Mouse (Mus musculus) kidney, postnatal 10 days (tissue): ENCODE data around the gene Eif4a1.
A peak's percentile ranks its signal among the peaks of the same experiment; 100 is the strongest.
"Not testable (repeated sequence)": the region's sequence is repeated elsewhere in the genome, so short reads cannot be mapped to it uniquely, and the experiment has no call there.

Experiments
- DNase-seq: peaks from one replicate; pipeline ENCODE4 v3.0.0; 2021; ENCODE audit warnings: mixed read lengths

Gene Eif4a1

DNA sequence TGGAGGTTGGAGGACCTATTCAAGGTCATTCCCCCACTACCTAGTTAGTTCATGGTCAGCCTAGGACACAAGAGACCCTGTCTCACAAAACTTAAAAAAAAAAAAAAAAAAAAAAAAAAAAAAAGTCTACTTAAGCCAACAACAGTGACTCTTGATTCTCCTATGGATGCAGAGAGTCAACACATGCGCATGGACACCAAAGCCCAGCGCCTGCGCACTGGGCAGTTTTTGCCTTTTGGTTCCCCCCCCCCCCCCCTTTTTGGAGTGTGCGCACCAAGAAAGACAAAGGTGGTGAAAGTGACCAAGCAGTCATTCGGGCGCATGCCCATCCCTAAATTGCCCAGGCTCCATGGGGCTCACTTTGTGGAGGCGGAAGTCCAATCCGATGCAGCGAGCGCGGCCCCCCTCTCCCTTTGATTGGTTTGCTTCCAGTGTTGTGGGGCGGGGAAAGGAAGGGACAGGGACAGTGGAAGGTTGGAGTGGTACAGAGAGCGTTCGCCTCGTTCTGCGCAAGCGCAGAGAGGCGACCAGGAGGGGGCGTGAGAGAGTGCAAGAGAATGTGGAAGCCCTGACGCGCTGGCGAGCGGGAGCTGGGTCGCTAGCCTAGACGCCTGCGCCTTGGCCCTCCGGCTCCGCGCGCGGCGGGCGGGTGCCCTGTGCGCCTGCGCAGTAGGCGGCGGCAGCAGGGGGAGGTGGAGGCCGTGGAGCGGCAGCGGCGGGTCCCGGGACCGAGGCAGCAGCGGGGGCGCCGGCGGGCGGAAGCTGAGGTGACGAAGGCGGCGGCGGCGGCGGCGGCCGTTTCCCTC, 39.7 kb downstream of the Eif4a1 start, which contains the start of gene Fxr2:
TSS of gene Fxr2 (plus strand) at position 707 of the 806 bp plus-strand sequence.
- DNase-seq = peak; percentile 100

GRCm38 (mm10) chr11:69629802-69630201, 42.4 kb downstream of the Eif4a1 start:
- no peak for DNase-seq

GRCm38 (mm10) chr11:69628286-69628685, 43.9 kb downstream of the Eif4a1 start:
- DNase-seq = peak; percentile 88

DNA sequence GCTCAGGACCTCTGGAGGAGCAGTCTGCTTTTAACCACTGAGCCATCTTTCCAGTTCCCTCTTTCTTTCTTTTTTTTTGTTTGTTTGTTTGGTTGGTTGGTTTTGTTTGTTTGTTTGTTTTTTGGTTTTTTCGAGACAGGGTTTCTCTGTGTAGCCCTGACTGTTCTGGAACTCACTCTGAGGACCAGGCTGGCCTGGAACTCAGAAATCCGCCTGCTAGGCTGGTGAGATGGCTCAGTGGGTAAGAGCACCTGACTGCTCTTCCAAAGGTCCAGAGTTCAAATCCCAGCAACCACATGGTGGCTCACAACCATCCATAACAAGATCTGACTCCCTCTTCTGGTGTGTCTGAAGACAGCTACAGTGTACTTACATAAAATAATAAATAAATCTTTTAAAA, 47.9 kb downstream of the Eif4a1 start:
- not testable (repeated sequence) for DNase-seq

- no peak for DNase-seq
These were observed 49.2 kb downstream of the Eif4a1 start for GRCm38 (mm10) chr11:69623006-69623405.

- peak; percentile 43 for DNase-seq
These were observed 49.8 kb downstream of the Eif4a1 start for GRCm38 (mm10) chr11:69622406-69622805.

- peak; percentile 80 for DNase-seq
These were observed 50.5 kb downstream of the Eif4a1 start, which contains the start of gene Sat2 for GRCm38 (mm10) chr11:69621571-69622268. TSS of gene Sat2 (plus strand) at chr11:69622024.

DNA sequence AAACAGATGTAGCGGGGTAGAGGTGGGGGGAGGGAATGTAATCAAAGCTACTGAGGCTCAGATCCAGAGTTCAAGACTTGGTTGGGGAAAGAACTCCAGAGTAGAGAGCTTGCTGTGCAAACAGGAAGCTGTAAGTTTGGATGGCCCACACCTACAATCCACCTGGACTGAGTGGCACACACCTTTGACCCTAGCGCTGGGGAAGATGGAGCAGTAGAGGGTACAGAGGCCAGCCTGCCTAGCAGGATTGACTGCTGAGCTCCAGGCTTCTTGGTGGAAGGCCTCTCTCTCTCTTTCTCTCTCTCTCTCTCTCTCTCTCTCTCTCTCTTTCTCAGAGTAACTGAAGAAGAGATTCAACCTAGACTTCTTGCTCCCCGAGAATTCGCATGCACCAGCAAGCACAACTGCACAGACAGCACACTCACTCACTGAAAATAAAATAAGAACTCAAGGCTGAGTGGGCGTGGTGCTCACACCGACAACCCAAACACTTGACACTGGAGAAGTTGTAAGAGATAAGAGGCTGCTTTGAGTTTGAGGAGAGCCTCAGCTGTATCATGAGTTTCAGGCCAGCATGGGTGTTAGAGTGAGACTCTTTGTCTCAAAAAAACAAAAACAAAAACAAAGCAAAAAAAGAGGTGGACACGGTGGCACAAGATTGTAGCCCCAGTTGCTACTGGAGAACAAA, 51.7 kb downstream of the Eif4a1 start:
- DNase-seq = no peak

DNA sequence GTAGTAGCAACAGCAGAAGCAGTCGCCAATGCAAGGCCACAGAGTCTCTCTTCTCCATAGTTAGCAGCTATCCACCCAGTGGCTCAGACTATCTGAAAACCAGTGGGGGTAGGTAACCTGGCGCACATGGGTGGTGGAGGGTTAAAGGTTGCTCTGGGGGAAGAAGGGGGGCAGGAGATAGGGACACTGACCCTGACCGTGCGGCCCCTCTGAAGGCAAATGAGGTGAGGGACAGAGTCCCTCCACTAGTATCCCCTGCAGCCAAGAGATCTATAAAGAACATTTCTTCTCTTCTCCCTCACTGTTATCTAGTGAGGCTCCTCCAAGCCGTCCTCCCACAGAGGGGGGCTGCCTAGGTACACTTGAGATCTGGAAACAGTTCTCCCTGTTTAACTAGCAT, 54.4 kb downstream of the Eif4a1 start, which contains the start of gene Shbg:
TSS of gene Shbg (minus strand) at position 101 of the 400 bp plus-strand sequence.
- no peak for DNase-seq
